Mouse (Mus musculus) G1E (cell line): ENCODE data around the gene Ptrh1.

ENCODE experiments used
- CTCF ChIP-seq: IDR thresholded peaks from 2 replicates; pipeline ENCODE4 v1.5.1; 2012; ENCODE audit warnings: low read depth, low read length, inconsistent platforms, mixed read lengths
- GATA2 ChIP-seq: IDR thresholded peaks from 2 replicates; pipeline ENCODE4 v1.6.1; 2012; ENCODE audit warnings: low read depth, low read length, inconsistent platforms, borderline replicate concordance
- TAL1 ChIP-seq: conservative IDR thresholded peaks from 2 replicates; pipeline ENCODE4 v1.6.1; 2012; ENCODE audit warnings: low read depth, low read length, inconsistent platforms, mixed read lengths

DNA sequence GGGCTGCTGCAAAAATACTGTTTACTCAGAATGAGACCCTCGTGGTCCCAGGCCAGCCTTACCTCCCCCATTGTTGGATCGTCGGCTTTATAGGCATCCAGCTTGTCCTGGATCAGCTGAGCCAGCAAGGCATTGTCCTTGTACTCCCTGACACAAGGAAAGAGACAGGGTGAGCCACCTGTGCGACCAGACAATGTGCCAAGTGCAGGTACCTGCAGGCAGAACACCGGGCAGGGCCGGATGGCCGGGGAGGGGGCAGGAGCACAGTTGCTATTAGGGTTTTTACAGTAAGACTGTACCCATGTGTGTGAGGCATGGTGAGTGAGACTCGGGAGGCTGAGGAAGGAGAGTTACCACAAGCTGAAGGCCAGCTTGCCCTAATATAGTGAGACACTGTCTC lies 36.4 kb downstream of the Ptrh1 start:
- TF ChIP-seq CTCF (no peak), TAL1 (no peak), GATA2 (no peak)
